Mouse (Mus musculus): ENCODE data around the gene Gatm. TPM values are rescaled to one million over a fixed set of nuclear protein-coding genes. Genes with fewer than 3 reads are reported as not detected.

Gene Gatm
- polyA plus RNA-seq, 1 experiment from 2014 or later, result 19.6 TPM

DNA sequence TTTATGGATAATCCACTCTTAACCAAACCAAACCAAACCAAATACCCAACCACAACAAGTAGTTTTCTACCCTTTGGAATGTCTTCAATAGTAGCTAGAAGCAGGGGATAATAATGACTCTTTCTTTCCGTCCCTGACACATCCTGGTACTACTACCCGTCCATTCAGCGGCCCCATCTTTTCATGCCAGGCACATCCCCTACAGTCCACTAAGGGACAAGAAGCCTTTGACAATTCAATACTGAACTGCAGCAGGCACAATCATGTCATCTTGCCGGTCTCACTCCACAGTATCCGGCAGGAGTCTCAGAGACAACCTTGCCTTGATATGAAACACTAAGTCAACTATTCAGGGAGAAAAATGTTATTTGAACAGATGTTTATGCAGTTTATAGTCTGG lies 5.3 kb downstream of the Gatm start:
- no peak for ATAC-seq (ENCODE audit: insufficient number of reproducible peaks, insufficient read depth, low FRiP score, low TSS enrichment, low read depth)

DNA sequence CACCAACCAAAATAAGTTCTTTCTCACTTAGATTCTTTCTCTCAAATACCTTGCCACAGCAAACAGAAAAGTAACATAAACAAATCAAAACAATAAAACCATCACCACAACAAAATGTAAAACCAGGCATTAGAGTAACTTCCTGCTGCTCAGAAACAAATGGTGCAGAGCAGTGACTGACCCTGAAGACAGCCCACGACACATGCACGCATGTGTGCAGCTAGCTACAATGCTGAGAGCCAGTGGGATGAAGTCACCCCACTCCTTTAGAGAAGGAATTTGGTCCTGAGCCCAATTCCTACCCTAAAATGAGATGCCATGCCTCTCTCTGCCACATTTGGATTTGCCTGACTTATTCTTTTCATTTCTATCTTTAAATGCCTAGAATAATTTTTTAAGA lies 9.7 kb downstream of the Gatm start:
- H3K36me3 ChIP-seq, result no peaks in the 10 kb centered on the region
- H3K4me2 ChIP-seq, result no peak overlapping the region
- H3K27ac ChIP-seq, result no peak overlapping the region
- H3K4me1 ChIP-seq (replicated peaks), result no peaks in the 10 kb centered on the region
- WGBS, result 74% methylated on average over 2 of the region's 2 CpGs
- no peak overlapping the region for H3K9ac ChIP-seq (replicated peaks)
- no peaks in the 10 kb centered on the region for H3K27me3 ChIP-seq
- no peak for ATAC-seq (ENCODE audit: insufficient number of reproducible peaks, insufficient read depth, low FRiP score, low TSS enrichment, low read depth)
- H3K4me3 ChIP-seq (replicated peaks), result no peak overlapping the region
- H3K9me3 ChIP-seq, result no peaks in the 10 kb centered on the region

More for the DNA sequence above, 5.3 kb downstream of the Gatm start:
- Histone ChIP-seq H3K4me3 (replicated peaks) (no peak overlapping the region), H3K27me3 (peaks cover 9% of the 10 kb centered on the region), H3K4me2 (no peak overlapping the region), H3K9me3 (no peaks in the 10 kb centered on the region), H3K36me3 (no peaks in the 10 kb centered on the region), H3K9ac (replicated peaks) (no peak overlapping the region), H3K27ac (no peak overlapping the region), H3K4me1 (replicated peaks) (0 out of 2 replicates have a peak, but pooled peaks cover 3% of the 10 kb centered on the region)
- WGBS, result 87% methylated on average over 5 of the region's 5 CpGs

DNA sequence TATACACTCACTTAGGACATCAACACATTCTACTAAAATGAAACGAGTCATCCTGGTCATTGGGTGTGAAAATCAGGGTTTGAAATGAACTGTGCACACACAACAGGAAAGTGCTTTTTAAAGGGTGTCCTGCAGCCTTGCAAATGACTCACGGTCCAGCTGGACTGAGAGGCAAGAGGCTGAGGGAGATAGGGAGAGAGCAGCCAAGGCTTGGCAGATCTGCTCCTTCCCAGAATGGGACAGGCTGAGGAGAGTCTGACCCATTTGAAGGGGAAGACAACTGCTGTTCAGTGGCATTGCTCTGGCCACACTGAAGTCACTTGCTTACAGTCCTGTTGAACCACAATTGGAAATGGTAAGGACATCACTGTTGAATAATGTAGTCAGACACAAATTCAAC lies 11.4 kb downstream of the Gatm start:
- Histone ChIP-seq H3K27me3 (no peaks in the 10 kb centered on the region), H3K9me3 (no peaks in the 10 kb centered on the region), H3K4me1 (replicated peaks) (no peaks in the 10 kb centered on the region), H3K4me2 (no peak overlapping the region), H3K27ac (no peak overlapping the region), H3K9ac (replicated peaks) (no peak overlapping the region), H3K36me3 (no peaks in the 10 kb centered on the region), H3K4me3 (replicated peaks) (no peak overlapping the region)
- 83% methylated on average over 2 of the region's 2 CpGs for WGBS
- ATAC-seq (ENCODE audit: insufficient number of reproducible peaks, insufficient read depth, low FRiP score, low TSS enrichment, low read depth), result no peak

DNA sequence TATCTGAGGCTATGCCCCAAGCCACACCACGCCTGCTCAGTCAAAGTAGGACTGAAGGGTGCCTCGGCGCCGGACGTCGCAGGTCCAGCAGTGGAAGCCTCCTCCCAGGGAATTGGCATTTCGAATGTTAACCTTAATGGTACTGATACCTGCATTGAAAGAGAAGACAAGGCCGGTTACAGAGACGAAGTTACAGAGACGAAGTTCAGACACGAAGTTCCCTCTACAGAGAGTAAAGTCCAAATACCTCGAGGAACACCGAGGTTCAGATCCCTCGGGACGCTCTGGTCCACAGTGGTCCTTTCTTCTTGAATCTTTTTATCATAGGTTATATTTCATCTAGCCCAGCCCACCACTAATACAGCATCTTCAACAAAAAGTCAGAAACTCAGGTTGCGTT lies 15.6 kb downstream of the Gatm start:
- no peak overlapping the region for H3K4me2 ChIP-seq
- H3K36me3 ChIP-seq, result no peaks in the 10 kb centered on the region
- no peaks in the 10 kb centered on the region for H3K9me3 ChIP-seq
- WGBS, result 91% methylated on average over 16 of the region's 16 CpGs
- H3K4me1 ChIP-seq (replicated peaks), result no peaks in the 10 kb centered on the region
- ATAC-seq (ENCODE audit: insufficient number of reproducible peaks, insufficient read depth, low FRiP score, low TSS enrichment, low read depth), result no peak
- H3K27me3 ChIP-seq, result no peaks in the 10 kb centered on the region
- no peak overlapping the region for H3K4me3 ChIP-seq (replicated peaks)
- H3K27ac ChIP-seq, result no peak overlapping the region
- no peak overlapping the region for H3K9ac ChIP-seq (replicated peaks)

DNA sequence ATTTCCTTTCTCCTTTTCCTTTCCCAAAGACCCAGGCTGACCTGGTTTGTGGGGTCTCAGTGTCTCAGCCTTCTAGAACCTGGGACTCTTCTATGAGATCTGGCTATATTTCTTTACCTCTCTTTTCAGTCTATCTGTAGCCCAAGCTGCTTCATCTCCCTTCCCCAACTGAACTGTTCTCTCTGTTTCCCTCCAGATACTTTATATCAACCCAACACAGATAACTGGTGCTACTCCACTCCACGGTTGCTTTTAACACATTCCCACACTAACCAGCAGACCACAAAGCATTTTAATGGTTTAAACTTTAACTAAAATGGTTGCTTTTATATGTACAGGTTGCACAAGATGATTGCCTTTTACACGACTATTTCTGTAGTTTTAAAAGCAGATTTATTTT lies 19.9 kb downstream of the Gatm start:
- Histone ChIP-seq H3K9ac (replicated peaks) (no peak overlapping the region), H3K27me3 (no peaks in the 10 kb centered on the region), H3K4me3 (replicated peaks) (no peak overlapping the region), H3K9me3 (no peaks in the 10 kb centered on the region), H3K27ac (no peak overlapping the region), H3K4me2 (no peak overlapping the region), H3K36me3 (no peaks in the 10 kb centered on the region), H3K4me1 (replicated peaks) (no peaks in the 10 kb centered on the region)
- 67% methylated on average over 2 of the region's 2 CpGs for WGBS
- no peak for ATAC-seq (ENCODE audit: insufficient number of reproducible peaks, insufficient read depth, low FRiP score, low TSS enrichment, low read depth)

DNA sequence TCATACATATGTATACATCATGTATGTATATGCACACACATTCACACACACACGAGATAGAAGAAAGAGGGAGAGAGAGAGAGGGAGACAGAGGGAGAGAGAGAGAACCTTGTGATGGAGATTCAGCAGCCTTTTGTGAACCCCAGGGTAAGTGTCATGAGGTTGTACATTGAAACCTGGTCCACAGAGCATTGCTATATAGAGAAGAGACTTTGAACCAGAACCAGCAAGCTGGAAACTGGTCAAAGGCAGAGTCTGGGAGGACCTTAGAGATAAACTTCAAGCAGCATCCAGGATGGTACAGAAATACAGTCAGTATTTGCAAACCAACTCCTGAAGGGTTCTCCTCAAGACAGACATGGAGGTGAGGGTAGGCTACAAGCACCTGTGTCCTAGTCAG lies 20.8 kb downstream of the Gatm start:
- WGBS, result 62% methylated on average over 1 of the region's 1 CpGs
- Histone ChIP-seq H3K4me2 (no peak overlapping the region), H3K4me1 (replicated peaks) (no peaks in the 10 kb centered on the region), H3K9me3 (no peaks in the 10 kb centered on the region), H3K9ac (replicated peaks) (no peak overlapping the region), H3K4me3 (replicated peaks) (no peak overlapping the region), H3K36me3 (no peaks in the 10 kb centered on the region), H3K27ac (no peak overlapping the region), H3K27me3 (no peaks in the 10 kb centered on the region)
- no peak for ATAC-seq (ENCODE audit: insufficient number of reproducible peaks, insufficient read depth, low FRiP score, low TSS enrichment, low read depth)

DNA sequence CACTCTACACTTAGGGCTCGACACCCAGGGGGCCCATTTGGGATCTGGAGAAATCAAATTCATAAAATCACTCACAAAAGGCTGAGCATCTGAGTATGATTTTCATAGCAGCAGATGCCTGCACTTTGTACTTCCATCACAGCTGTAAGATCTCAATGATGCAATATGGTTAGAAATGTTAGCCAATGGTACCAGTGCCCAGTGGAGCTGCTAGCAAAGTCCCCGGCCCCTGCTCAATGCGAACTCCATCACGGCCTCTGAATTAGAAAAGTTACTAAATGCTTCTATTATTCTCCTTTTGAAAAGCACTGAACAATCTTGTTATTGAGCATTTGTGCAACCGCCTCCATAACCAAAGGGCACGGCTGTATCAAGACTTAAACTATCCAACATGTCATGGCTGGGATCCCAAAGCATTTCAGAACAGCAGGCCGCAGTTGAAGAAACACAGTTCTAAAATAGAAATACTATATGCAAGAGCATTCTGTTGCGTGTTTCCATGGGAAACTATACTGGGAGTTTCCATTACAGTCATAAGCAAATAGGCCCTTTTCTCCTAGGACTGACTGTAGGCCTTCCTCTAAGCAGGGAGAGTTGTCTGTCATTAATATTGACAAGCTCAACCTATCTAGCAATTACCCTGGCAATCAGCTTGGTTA lies 23.1 kb downstream of the Gatm start:
- no peaks in the 10 kb centered on the region for H3K27me3 ChIP-seq
- no peak overlapping the region for H3K4me2 ChIP-seq
- H3K36me3 ChIP-seq, result no peaks in the 10 kb centered on the region
- no peak overlapping the region for H3K9ac ChIP-seq (replicated peaks)
- no peaks in the 10 kb centered on the region for H3K9me3 ChIP-seq
- no peak overlapping the region for H3K27ac ChIP-seq
- H3K4me1 ChIP-seq (replicated peaks), result no peaks in the 10 kb centered on the region
- WGBS, result 90% methylated on average over 8 of the region's 8 CpGs
- no peak for ATAC-seq (ENCODE audit: insufficient number of reproducible peaks, insufficient read depth, low FRiP score, low TSS enrichment, low read depth)
- no peak overlapping the region for H3K4me3 ChIP-seq (replicated peaks)

DNA sequence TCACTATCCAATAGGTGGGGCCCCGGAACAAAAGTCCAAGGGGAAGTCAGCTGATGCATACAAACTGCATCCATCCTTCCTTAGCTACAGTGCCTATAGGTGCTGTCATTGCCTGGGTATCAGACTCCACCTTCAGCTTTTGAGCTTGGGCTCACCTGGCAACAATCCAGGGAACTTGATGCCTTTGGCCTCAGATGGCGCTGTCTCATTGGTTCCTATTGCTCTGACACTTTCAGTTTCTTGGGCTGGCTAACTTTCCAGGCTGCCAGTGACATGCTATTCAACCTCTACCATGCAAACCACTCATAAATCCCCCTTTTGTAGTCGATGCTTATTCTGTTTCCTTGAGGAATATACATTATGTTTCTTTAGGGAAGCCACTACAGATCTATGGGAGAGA lies 24.8 kb downstream of the Gatm start:
- no peak for ATAC-seq (ENCODE audit: insufficient number of reproducible peaks, insufficient read depth, low FRiP score, low TSS enrichment, low read depth)
- H3K4me3 ChIP-seq (replicated peaks), result no peak overlapping the region
- H3K4me1 ChIP-seq (replicated peaks), result no peaks in the 10 kb centered on the region
- no peaks in the 10 kb centered on the region for H3K9me3 ChIP-seq
- H3K27ac ChIP-seq, result no peak overlapping the region
- no peaks in the 10 kb centered on the region for H3K27me3 ChIP-seq
- 75% methylated on average over 3 of the region's 3 CpGs for WGBS
- no peaks in the 10 kb centered on the region for H3K36me3 ChIP-seq
- H3K4me2 ChIP-seq, result no peak overlapping the region
- no peak overlapping the region for H3K9ac ChIP-seq (replicated peaks)

DNA sequence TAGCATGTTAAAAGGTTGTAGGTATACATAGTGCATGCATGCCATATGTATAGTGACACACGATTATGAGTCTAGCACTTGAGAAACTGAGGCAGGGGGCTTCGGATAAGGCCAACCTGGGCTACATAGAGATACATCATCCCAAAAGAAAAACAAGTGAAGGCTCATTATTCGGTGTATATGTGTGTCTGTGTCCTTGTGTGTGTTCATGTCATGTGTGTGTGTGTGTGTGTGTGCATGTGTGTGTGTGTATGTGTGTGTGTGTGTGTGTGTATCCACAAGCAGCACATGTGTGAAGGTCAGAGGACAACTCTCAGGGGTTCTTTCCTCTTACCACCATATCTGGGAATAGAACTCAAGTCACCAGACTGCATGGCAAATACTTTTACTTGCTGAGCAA lies 28.8 kb downstream of the Gatm start:
- WGBS, result 96% methylated on average over 3 of the region's 3 CpGs
- no peak for ATAC-seq (ENCODE audit: insufficient number of reproducible peaks, insufficient read depth, low FRiP score, low TSS enrichment, low read depth)
- H3K4me1 ChIP-seq (replicated peaks), result no peaks in the 10 kb centered on the region
- H3K4me3 ChIP-seq (replicated peaks), result no peak overlapping the region
- H3K36me3 ChIP-seq, result no peaks in the 10 kb centered on the region
- no peak overlapping the region for H3K9ac ChIP-seq (replicated peaks)
- H3K4me2 ChIP-seq, result no peak overlapping the region
- no peaks in the 10 kb centered on the region for H3K9me3 ChIP-seq
- H3K27ac ChIP-seq, result no peak overlapping the region
- no peaks in the 10 kb centered on the region for H3K27me3 ChIP-seq

DNA sequence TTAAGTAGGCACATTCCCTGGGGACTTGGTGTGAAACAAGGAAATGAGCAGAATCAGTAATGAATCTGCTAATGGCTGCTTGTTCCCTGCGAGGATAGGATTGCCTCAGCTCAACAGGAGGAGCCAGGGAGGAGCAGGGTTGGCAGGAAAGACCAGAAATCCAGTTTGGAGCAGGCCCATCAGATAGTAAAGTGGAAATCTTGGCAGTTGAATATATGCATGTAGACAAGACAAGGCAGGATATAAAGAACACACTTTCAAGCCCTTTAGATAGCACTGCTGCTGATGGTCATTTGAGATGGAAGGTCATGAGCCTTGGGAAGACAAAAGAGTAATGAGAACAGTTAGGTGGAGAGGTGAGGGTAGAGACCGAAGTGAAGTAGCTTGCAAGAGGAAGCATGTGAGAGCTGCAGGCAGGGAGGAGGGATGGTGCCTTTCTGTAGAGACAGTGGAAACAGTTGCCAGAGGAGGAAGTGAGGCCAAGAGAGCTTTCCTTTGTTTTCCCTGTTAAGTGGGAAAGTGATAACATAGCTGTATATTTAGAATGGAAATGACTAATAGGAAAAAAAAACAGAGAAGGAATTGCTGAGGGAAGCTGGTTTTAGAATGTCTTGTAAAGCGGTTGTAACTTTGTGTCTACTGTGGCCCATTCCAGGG lies 29.6 kb downstream of the Gatm start:
- H3K4me2 ChIP-seq, result no peak overlapping the region

DNA sequence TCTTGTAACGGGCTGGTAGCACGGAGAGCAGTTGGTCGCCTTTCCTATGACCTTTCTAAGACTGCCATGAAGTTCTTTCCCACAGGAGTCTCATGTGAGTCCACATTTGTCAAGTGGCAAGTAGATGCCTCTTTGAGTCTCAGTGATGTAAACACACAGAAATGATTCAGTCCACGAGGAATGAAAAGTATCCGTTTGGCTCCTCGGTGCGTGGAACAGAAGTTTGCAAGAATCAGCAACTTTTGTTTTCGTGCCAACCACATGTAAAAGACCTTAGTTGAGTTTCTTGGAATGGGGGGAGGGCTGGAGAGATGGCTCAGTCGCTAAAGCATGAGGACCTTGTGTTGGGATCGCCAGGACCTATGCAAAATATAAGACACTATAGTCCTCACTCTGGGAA lies 30.7 kb downstream of the Gatm start:
- no peaks in the 10 kb centered on the region for H3K27me3 ChIP-seq
- 81% methylated on average over 10 of the region's 10 CpGs for WGBS
- no peak overlapping the region for H3K27ac ChIP-seq
- H3K4me2 ChIP-seq, result no peak overlapping the region
- H3K9me3 ChIP-seq, result no peaks in the 10 kb centered on the region
- no peaks in the 10 kb centered on the region for H3K4me1 ChIP-seq (replicated peaks)
- H3K9ac ChIP-seq (replicated peaks), result no peak overlapping the region
- no peak for ATAC-seq (ENCODE audit: insufficient number of reproducible peaks, insufficient read depth, low FRiP score, low TSS enrichment, low read depth)
- no peak overlapping the region for H3K4me3 ChIP-seq (replicated peaks)
- no peaks in the 10 kb centered on the region for H3K36me3 ChIP-seq

More for the DNA sequence above, 29.6 kb downstream of the Gatm start:
- Histone ChIP-seq H3K9ac (replicated peaks) (no peak overlapping the region), H3K4me1 (replicated peaks) (no peaks in the 10 kb centered on the region), H3K27ac (no peak overlapping the region), H3K4me3 (replicated peaks) (no peak overlapping the region), H3K27me3 (no peaks in the 10 kb centered on the region), H3K9me3 (no peaks in the 10 kb centered on the region), H3K36me3 (no peaks in the 10 kb centered on the region)
- ATAC-seq (ENCODE audit: insufficient number of reproducible peaks, insufficient read depth, low FRiP score, low TSS enrichment, low read depth), result no peak
- WGBS, result 67% methylated on average over 3 of the region's 3 CpGs

DNA sequence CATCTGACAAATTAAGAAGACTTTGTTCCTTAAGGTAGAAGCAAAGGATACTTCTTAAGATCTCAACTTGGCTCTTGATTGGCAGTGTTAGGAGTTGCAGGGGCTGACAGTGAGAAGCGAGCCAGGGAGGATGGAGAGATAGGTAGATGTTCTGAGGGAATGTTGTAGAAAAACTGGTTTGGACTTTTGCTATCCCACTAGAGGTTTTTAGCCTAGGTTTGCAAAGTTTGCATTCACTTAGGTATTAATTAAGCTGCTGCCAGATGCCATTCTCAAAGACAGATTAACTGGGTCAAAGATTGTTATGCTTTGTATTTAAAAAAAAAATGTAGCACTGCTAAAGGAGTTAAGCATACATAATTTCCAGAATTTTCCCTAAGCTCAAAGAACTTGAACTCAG lies 33.8 kb downstream of the Gatm start:
- H3K27ac ChIP-seq, result no peak overlapping the region
- H3K36me3 ChIP-seq, result no peaks in the 10 kb centered on the region
- H3K4me1 ChIP-seq (replicated peaks), result no peaks in the 10 kb centered on the region
- no peak overlapping the region for H3K9ac ChIP-seq (replicated peaks)
- no peak overlapping the region for H3K4me2 ChIP-seq
- H3K9me3 ChIP-seq, result no peaks in the 10 kb centered on the region
- H3K4me3 ChIP-seq (replicated peaks), result no peak overlapping the region
- WGBS, result 76% methylated on average over 1 of the region's 1 CpGs
- ATAC-seq (ENCODE audit: insufficient number of reproducible peaks, insufficient read depth, low FRiP score, low TSS enrichment, low read depth), result no peak
- no peaks in the 10 kb centered on the region for H3K27me3 ChIP-seq

All from limb, embryonic 12.5 days (tissue).